Mouse (Mus musculus) heart, postnatal 0 days (tissue): ENCODE measurements around the gene Chek2.
A peak's percentile ranks its signal among the peaks of the same experiment; 100 is the strongest.

Experiments used
- CTCF ChIP-seq: IDR thresholded peaks from 2 replicates; pipeline ENCODE4 v1.5.1; 2016; ENCODE audit warnings: antibody characterized with exemption, control low read depth, low read depth
- EP300 ChIP-seq: IDR thresholded peaks from 2 replicates; pipeline ENCODE4 v1.6.1; 2016; ENCODE audit warnings: antibody characterized with exemption, low read depth

DNA sequence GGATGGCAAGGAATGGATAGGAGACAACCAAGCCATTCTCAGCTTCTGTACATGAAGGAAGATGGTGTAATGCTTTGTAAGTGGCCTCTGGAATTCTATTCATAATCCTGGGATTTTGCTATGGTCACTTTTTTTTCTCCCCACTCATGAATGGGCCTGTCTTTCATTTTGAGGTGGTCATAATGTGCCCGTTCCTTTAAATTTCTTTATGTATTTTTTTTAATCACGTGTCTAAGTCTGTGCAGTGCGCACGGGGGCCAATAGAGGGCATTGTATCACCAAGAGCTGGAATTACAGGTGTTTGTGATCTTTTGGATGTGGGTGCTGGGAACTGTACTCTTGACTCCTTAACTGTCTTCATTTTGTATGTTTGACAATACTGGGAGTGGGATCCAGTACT is 686 bp downstream of the Chek2 start:
- peak; percentile 36 for TF ChIP-seq CTCF
- no peak for TF ChIP-seq EP300
